Mouse (Mus musculus) G1E-ER4 (cell line): ENCODE measurements around the gene Ulk4. TPM values are rescaled to one million over a fixed set of nuclear protein-coding genes. Genes with fewer than 3 reads are reported as not detected.

Experiments used
- GATA1 ChIP-seq: IDR thresholded peaks from one replicate; pipeline ENCODE4 v1.8.0; 2012; ENCODE audit warnings: low read length, inconsistent platforms
- polyA plus RNA-seq: library from polyadenylated mRNA; stranded (reverse); fragments of >175 nt; gene quantifications from 2 replicates; pipeline ENCODE4 v1.2.3, GENCODE M21; 2012

Ulk4 gene
- polyA plus RNA-seq, 1 experiment, result 0.17 TPM

GRCm38 (mm10) chr9:120960611-120961010 lies 316.4 kb downstream of the Ulk4 start:
- TF ChIP-seq GATA1, result no peak

- TF ChIP-seq GATA1, result no peak
Observed at GRCm38 (mm10) chr9:120959225-120959624, 317.8 kb downstream of the Ulk4 start.

GRCm38 (mm10) chr9:120958560-120958959 lies 318.4 kb downstream of the Ulk4 start:
- no peak for TF ChIP-seq GATA1

- no peak for TF ChIP-seq GATA1
Observed at GRCm38 (mm10) chr9:120958051-120958450, 318.9 kb downstream of the Ulk4 start.

- no peak for TF ChIP-seq GATA1
Observed at GRCm38 (mm10) chr9:120951947-120952346, 325.1 kb downstream of the Ulk4 start.

- TF ChIP-seq GATA1, result no peak
Observed at GRCm38 (mm10) chr9:120950761-120951160, 326.2 kb downstream of the Ulk4 start.

GRCm38 (mm10) chr9:120948832-120949231 lies 328.2 kb downstream of the Ulk4 start:
- TF ChIP-seq GATA1, result no peak

- no peak for TF ChIP-seq GATA1
Observed at GRCm38 (mm10) chr9:120946131-120946530, 330.9 kb downstream of the Ulk4 start.

GRCm38 (mm10) chr9:120944211-120944610 lies 332.8 kb downstream of the Ulk4 start:
- no peak for TF ChIP-seq GATA1

GRCm38 (mm10) chr9:120943757-120944156 lies 333.2 kb downstream of the Ulk4 start:
- no peak for TF ChIP-seq GATA1

GRCm38 (mm10) chr9:120940858-120941257 lies 336.1 kb downstream of the Ulk4 start:
- TF ChIP-seq GATA1, result no peak

GRCm38 (mm10) chr9:120936351-120936750 lies 340.6 kb downstream of the Ulk4 start:
- no peak for TF ChIP-seq GATA1

GRCm38 (mm10) chr9:120935634-120935922 lies 341.4 kb downstream of the Ulk4 start:
- TF ChIP-seq GATA1, result no peak

- TF ChIP-seq GATA1, result no peak
Observed at GRCm38 (mm10) chr9:120934821-120935633, 342.0 kb downstream of the Ulk4 start.

- no peak for TF ChIP-seq GATA1
Observed at GRCm38 (mm10) chr9:120933886-120934758, 342.9 kb downstream of the Ulk4 start.

GRCm38 (mm10) chr9:120933587-120933885 lies 343.5 kb downstream of the Ulk4 start:
- TF ChIP-seq GATA1, result no peak
